Mouse (Mus musculus) gastrocnemius, adult 8-10 months (tissue): ENCODE results near the gene Slc25a39. TPM values are rescaled to one million over a fixed set of nuclear protein-coding genes. Genes with fewer than 3 reads are reported as not detected.
A peak's percentile ranks its signal among the peaks of the same experiment; 100 is the strongest.

ENCODE experiments used
- DNase-seq, 2 experiments: peaks; one replicate each; pipeline ENCODE4 v3.0.0; 2022; ENCODE audit warnings: low spot score in 2 of 2
- total RNA-seq, 4 experiments: library from RNA; stranded (reverse); gene quantifications; 2 replicates each; pipeline ENCODE4 v1.2.4; 2022

Gene Slc25a39
- total RNA-seq, 4 experiments from 2014 or later = 61.2 to 72.2 (median 66.7) TPM

DNA sequence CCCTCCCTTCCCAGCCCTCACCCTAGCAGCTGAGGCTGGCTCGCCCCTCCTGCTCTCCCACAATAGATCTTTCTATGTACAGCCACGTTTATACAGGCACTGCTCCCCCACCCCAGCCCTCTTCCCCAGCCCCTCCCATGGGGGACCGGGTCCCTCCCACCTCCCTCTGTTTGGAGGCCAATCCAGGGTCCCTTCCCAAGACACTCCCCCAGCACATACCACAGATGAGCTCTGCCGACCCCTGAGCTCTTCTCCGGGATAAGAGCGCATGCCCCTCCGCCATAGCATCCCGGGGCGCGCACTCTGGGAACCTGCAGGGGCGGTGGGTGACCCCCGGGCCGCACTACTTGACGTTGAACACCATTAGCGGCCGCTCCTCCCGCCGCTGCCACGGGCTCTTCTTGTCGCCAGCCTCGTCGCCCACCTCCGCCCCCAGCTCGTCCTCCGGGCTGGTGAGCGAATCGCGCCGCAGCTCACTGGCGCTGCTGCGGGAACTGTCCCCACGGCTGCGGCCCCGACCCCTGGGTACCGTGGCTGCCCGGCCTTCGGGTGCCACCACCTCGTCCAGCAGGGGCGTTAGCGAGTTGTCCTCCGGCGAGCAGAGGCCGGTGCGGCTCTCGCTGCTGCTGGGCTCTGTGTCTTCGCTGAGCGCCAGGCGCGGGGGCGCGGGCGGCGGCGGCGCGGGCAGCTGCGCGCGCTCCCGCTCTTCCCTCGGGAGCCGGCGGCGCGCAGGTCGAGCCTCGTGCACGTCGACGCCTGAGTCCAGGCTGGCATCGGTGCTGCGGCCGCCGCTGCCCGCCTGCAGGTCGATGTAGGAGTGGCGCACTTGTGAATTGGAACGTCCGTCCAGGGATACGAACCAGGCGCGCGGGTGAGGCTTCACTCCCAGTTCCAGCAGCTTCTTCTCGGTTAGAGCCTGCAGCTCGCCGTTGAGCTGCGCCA is 29.6 kb upstream of the Slc25a39 start:
- peak; percentile 40 to 58 for DNase-seq

DNA sequence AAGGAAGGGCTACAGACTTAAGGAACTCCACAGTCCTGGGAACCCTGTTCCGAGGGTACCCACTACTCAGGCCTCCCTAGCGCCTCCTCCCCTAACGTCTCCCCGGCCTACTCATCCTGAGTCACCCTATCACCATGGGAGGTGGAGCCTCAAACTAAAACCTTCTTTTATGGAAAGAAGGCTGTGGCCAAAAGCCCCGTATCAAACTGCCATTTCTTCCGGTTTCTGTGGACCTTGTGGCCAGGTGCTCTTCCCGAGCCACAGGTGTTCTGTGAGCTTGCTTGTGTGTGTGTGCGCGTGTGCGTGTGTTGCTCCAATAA is 28.7 kb upstream of the Slc25a39 start:
- DNase-seq = no peak

DNA sequence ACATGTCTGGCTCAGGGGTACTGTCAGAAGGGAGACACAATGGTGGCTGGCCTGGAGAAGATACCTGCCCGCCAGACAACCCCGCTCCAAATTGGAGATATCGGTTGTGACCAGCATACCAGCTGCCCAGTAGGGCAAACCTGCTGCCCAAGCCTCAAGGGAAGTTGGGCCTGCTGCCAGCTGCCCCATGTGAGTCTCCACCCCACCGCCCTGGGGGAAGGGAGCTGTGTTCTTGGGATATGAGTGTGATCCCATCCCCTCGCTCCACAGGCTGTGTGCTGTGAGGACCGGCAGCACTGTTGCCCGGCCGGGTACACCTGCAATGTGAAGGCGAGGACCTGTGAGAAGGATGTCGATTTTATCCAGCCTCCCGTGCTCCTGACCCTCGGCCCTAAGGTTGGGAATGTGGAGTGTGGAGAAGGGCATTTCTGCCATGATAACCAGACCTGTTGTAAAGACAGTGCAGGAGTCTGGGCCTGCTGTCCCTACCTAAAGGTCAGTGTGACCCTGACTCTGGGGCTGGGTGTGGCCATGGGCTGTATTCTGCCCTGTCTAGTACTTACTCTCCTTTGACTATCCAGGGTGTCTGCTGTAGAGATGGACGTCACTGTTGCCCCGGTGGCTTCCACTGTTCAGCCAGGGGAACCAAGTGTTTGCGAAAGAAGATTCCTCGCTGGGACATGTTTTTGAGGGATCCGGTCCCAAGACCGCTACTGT is 28.2 kb upstream of the Slc25a39 start:
- DNase-seq = no peak

DNA sequence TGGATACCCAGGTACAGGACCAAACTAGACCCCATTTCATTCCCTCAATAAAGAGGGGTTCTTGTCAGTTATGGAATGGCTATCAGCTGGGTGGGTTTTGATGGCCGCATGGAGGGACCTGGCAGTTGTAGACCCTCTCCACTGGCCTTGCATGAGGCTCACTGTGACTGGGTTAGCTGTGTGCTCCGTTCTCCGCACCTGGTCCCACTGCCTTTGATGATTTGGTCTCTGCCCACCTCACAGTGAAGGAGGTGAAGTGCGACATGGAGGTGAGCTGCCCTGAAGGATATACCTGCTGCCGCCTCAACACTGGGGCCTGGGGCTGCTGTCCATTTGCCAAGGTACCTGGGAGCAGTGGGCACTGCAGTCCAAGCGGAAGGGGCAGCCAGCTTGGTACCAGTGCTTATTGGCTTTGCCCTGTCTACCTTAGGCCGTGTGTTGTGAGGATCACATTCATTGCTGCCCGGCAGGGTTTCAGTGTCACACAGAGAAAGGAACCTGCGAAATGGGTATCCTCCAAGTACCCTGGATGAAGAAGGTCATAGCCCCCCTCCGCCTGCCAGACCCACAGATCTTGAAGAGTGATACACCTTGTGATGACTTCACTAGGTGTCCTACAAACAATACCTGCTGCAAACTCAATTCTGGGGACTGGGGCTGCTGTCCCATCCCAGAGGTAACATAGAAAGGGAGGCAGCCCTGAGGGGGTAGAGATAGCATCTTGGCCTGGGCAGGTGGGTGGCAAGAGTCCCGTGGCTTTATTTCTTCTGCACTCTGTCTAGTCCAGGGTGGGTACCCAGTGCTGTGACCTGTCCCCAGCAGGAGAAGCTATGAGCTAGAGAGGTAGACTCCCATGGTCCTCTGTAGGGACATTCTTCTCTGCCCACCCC is 27.3 kb upstream of the Slc25a39 start:
- no peak for DNase-seq

DNA sequence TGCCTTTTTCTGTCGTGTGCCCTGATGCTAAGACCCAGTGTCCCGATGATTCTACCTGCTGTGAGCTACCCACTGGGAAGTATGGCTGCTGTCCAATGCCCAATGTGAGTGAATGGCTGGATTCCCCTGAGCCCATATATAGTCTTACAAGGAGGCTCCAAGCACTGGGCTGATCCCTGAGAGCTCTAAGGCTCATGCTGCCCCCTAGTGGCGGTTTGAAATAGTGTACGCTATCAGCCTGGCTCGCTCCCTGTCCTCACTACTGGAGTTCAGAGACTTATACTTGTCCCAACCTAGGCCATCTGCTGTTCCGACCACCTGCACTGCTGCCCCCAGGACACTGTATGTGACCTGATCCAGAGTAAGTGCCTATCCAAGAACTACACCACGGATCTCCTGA is 26.7 kb upstream of the Slc25a39 start:
- DNase-seq = peak; percentile 76

DNA sequence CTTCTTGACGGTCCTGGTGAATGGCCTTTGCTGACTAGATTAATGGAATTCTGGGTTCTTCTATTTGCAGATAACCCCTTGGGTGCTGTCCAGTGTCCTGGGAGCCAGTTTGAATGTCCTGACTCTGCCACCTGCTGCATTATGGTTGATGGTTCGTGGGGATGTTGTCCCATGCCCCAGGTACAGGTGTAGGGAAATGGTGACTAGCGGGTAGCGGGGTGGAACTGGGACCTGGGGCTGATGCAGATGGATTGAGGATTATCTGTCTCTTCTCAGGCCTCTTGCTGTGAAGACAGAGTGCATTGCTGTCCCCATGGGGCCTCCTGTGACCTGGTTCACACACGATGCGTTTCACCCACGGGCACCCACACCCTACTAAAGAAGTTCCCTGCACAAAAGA is 26.1 kb upstream of the Slc25a39 start:
- no peak for DNase-seq

DNA sequence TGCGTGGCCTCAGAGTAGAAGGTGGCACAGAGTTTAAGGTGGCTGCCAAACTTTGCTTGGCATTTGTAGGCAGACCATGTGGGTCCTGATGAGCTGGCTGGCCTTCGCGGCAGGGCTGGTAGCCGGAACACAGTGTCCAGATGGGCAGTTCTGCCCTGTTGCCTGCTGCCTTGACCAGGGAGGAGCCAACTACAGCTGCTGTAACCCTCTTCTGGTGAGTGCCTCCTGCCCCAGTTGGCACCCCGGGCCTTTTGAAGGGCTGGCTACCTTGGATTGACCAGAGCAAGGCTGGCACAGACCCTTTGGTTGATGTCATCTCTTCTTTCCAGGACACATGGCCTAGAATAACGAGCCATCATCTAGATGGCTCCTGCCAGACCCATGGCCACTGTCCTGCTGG is 25.1 kb upstream of the Slc25a39 start:
- peak; percentile 81 to 87 for DNase-seq

DNA sequence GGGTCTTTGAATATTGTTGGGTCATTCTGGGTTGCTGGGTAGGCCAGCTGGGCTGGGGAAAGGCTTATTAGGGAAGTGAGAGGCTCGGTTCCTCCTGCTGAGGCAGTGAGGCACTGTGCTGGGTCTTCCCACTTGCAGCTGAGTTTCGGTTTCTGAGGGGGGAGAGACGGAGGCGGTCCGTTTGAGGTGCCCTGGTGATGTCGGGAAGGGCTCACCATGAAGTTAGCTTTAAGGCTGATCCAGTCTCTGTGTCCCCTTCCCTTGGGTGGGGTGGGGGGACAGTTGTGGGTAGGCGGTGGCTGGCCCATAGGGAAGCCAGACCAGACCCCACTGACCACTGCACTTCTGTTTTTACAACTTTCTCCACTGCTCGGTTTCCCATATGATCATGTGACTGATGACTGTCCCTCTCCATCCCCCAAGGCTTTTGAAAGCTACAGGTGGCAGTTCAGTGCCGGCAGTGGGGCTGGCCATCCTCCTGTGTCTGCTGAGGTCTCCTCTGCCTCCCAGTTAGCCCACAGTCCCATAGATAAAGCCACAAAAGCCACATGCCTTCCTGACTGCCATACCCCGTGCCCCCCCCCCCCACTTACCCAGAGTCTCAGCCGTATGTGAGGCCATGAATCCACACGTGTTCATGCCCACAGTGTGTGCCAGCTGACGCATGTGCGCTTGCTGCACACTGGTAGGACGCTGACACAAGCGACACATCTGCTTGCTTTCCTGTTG is 24.5 kb upstream of the Slc25a39 start:
- DNase-seq = no peak

DNA sequence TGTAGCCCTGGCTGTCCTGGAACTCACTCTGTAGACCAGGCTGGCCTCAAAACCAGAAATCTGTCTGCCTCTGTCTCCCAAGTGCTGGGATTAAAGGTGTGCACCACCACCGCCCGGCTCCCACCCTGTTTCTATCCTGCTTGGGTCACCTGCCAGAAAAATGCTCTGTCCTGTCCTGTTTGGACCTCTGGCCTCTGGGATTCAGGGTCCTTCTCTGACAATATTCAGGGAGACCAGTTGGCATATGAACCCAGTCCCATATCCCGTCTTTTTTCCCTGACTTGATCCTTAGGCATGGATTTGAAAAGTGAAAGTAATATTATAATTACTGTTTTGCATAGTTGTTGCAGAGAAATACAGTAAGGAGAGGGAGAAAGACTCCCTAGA is 24.0 kb upstream of the Slc25a39 start:
- no peak for DNase-seq

DNA sequence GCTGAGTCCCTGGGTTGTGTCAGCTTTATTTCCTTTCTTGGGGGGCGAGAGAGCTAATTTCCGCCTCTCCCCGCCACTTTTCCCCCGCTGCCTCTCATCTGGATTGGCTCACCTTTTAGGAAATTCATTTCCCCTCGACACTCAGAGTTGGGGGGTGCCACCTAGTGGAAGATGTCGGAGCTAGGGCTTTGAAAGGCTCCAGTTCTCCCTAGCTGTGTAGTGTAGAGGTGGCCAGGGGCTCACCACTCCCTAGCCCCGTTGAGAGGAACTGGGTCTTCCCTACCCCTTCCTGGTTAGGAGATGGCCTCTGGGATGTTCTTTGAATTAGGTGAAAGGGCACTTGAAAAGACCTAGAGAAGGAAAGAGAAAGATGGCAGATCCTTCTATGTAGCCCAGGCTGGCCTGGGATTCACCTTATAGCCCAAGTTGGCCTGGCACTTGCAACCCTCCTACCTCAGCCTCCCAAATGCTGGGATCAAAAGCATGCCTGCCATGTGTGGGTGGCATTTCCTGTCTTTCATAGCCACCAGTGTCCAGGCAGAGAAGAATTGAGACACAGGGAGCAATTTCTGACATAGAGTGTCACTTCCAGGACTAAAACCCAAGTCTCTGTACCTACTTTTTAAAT is 23.4 kb upstream of the Slc25a39 start:
- DNase-seq = peak; percentile 64 to 76

DNA sequence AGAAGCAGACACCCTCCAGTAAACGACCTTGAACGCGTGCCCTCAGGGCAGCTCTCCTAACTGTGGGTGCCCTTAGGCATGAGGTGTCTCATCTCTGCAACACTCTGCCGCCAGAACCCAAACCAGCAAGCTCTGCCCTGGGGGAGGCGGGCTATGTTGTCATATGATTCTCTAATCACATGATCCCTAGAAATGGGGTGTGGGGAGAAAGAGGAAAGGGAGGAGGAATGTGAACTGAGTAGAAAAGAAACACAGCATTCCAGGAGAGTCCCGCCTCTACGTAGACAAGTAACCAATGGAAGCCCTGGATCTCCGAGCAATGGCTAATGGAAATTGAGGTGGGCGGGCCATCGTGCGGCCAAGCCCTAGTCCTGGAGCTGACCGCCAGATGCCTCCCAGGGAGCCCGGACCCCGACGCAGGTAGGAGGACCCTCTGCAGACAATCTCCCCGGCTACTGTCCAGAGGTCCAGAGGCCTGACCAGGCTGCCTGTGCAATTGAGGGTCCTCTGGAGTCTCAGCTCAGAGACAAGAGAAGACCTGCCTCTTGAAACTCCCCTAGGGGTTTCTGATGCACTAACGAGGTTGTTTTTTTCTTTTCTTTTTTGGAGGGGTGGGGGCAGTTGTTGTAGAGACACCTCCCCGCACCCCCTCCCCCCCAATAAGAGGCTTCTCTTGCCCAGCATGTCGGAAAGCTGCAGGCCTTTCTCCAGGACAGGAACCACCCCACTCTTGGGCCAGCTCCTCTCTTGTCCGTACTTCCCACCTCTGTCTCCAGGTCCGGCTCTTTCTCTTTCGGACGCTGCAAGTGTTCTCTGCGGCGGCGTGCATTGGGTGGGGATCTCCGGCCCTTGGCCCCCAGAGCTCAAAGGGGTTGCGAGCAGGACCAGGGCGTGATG is 22.6 kb upstream of the Slc25a39 start, which contains the start of gene Grn:
Gene Grn (plus strand): TSS at position 195 of the 897 bp plus-strand sequence.
- peak; percentile 84 to 86 for DNase-seq

DNA sequence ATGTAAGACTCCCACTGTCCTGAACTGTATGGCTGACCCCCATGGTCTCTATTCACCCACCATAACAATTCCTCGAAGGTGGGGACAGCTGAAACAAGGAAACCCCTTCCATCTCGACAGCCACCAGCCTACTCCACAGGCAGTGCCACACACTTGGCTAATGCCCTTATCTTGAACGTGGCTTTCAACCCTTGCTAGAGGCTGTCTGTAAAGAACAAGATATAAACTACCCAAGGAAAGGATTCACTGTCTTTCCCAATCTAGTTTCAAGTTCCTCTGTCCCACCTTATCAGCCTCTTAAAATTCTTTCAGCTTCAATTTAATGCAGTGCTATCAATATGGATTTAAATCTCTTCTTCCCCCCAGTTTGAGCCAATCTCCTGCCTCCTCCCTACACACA is 21.8 kb upstream of the Slc25a39 start:
- no peak for DNase-seq

DNA sequence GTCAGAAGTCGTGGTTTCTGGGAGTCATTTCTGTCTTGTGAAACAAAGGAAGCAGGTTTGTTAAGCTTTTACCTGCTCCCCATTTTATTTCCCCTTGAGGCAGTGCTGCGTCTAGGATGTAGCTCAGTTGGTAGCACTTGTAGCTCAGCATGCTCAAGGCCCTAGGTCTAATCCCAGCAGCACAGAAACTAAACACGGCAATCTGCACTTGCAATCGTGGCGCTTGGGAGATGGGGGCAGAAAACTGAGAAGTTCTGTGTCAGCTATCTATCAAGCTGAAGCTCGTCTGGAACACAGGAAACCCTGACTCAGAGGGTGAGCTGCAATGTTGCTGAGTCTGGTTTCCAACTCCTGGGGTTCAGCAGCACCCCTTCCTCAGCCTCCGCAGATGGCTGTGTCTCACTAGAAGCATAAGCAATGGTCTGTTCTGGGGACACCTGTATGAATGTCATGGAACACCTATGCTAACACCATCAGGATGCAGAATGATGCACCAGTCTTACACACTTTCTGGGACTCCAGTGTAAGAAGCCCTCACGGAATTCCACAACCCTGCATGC is 21.3 kb upstream of the Slc25a39 start:
- no peak for DNase-seq

DNA sequence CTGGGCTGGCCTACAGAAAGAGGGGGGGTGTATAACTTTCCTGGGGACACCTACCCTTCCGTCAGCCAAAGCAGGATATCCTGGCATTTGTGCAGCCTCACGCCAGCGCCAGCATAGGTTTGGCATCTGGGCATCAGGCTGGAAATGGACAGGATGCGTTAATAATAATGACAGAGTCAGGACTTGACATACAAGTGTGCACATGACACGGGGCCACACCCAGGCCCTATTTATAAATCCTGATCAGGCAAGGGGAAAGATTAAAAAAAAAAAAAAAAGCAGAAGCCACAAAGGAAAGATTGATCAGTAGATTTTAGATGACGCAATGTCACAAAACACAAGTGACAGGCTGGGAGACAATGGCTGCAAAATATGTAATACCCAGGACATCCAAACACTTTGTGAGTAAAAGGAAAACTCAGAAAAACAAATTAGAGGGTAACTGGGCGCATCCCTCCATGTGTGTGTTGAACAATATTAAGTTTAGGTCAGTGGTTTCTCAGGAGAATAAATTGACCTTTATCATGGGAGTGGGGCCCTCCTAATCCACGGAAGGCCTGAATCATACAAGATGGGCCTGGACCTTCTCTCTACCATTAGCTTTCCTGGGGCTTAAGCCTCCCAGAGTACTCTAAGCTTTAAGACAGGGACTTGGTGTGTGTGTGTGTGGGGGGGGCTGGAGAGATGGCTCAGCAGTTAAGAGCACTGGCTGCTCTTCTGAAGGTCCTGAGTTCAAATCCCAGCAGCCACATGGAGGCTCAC is 18.0 kb upstream of the Slc25a39 start:
- DNase-seq = no peak

DNA sequence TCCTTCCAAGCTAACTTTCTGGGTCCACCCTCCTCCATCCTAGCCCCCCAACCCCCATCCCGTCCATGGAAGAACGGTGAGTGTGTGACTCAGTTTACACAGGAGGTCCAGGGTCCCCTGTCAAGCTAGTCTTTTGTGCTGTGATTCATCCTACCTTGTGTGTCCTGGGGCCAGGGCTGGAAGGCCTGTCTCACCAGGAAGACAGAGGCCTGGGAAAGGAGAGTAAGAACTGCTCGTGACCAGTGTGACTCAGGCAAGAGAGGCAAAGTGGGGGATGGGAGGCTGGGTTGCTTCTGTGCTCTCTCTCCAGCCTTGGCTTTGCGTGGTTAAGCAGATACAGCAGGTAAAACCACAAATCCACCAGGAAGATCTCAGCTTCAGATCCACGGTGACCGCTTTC is 16.9 kb upstream of the Slc25a39 start:
- DNase-seq = no peak

DNA sequence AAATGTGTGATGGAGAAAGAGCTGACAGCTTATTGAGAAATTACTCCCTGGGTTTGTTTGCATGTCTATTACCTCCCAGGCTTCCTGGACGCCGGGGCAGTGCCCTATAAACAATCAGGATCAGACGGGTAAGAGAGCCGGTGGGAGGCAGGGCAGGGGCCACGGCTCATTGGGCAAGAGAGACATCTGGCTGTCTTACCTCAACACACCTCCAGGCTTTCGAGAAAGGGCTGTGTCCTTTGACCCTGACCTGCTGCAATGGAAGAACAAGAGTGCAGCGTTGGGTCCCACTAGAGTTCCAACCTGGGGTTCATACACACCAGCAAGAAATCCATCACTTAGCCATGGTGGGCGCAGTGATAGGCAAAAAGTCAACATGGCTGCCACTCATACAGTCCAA is 13.8 kb upstream of the Slc25a39 start:
- DNase-seq = no peak

DNA sequence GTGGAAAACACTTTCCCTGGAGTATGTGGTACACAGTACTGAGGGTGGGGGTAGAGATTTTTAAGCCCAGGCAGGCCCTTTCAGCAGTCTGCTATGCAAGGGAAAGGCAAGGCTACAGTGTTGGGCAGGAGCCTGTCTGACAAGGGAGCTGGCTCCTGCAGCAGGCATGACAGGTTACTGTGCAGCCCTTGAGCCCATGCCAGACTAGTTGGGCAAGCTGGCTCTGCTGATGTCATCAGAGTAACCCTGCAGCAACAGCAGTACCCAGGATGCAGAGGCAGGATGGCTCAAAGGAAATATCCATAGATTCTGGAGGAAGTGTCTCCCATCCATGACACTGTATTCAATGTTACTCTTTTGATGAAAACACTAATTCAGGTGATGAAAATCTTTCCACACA is 11.1 kb upstream of the Slc25a39 start:
- DNase-seq = no peak

DNA sequence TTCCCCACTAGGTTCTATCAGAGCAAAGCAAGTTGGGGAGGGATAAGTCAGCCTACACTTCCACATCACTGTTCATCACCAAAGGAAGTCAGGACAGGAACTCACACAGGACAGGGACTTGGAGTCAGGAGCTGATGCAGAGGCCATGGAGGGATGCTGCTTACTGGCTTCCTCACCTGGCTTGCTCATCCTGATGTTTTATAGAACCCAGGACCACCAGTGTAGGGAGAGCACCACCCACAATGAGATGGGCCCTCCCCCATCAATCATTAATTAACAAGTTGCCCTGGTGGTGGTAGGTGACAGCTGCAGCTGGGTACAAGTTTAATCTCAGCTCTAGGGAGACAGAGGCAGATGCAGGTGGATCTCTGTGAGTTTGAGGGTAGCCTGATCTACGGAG is 9.4 kb upstream of the Slc25a39 start:
- DNase-seq = no peak
